ENCODE assay signal across 9 mouse cellular contexts in genomic region chr8:105326968-105327367, GRCm38 (mm10). TPM values are rescaled to one million over a fixed set of nuclear protein-coding genes. Genes with fewer than 3 reads are reported as not detected.
A peak's percentile ranks its signal among the peaks of the same experiment; 100 is the strongest.
DNase-seq lines count a peak whose midpoint lies in the region; ATAC-seq and TF ChIP-seq lines count a peak whose summit lies in the region.
"Had no signal": no experiment of that assay in that cellular context is flagged by ENCODE, and none has a peak within 500 bp of the region (broad histone marks: within the 10 kb centered on the region; RNA-seq: fewer than 3 reads in every experiment).

No protein-coding gene starts in this region.

- H3K36me3 ChIP-seq in heart, adult 2 months (ENCODE audit: control insufficient read depth, insufficient read depth, low read length) = no peaks in the 10 kb centered on the region
- H3K36me3 ChIP-seq in C2C12 (ENCODE audit: control insufficient read depth, insufficient read depth) = peaks cover 63% of the 10 kb centered on the region
- peaks cover 40% of the 10 kb centered on the region for H3K36me3 ChIP-seq in forebrain, embryonic 15.5 days
- H3K36me3 ChIP-seq in liver, embryonic 14.5 days (replicated peaks; ENCODE audit: control insufficient read depth, insufficient read depth, low read depth) = peaks cover 29% of the 10 kb centered on the region

- ATAC-seq in forebrain, embryonic 15.5 days (replicated peaks) = no peak; the same call in 1 of the 2 replicates
- no peak for ATAC-seq in liver, embryonic 14.5 days (ENCODE audit: insufficient read depth)

- peak overlapping the region; percentile 63 for H3K9ac ChIP-seq in heart, adult 2 months (ENCODE audit: low read depth, low read length)
- peak overlapping the region; percentile 55 for H3K9ac ChIP-seq in forebrain, embryonic 15.5 days (replicated peaks)
- H3K9ac ChIP-seq in liver, embryonic 14.5 days (replicated peaks) = peak overlapping the region; percentile 83

- 21% methylated on average over 6 of the region's 6 CpGs for WGBS in heart, adult 2 months
- 38% methylated on average over 6 of the region's 6 CpGs for WGBS in forebrain, embryonic 15.5 days
- 18% methylated on average over 6 of the region's 6 CpGs for WGBS in liver, embryonic 14.5 days (ENCODE audit: insufficient replicate concordance)

- DNase-seq in heart, adult 2 months = no peak
- DNase-seq in heart, adult 18-20 months = no peak
- DNase-seq in liver, embryonic 14.5 days (ENCODE audit: low read depth in 3 of 3, low spot score in 3 of 3) = no peak
- DNase-seq in frontal cortex, postnatal 36 days (ENCODE audit: low spot score in 2 of 2) = no peak
- no peak for DNase-seq in layer of hippocampus, postnatal 14 days (ENCODE audit: low spot score in 2 of 2)
- no peak for DNase-seq in urinary bladder, postnatal 14 days (ENCODE audit: low spot score)
- DNase-seq: cerebellum, postnatal 36 days had no signal

- no peaks in the 10 kb centered on the region for H3K79me2 ChIP-seq in heart, adult 2 months (replicated peaks; ENCODE audit: control insufficient read depth, insufficient read depth, low read length)
- H3K79me2 ChIP-seq in C2C12 (ENCODE audit: control insufficient read depth, insufficient read depth) = peaks cover 46% of the 10 kb centered on the region

- no peaks in the 10 kb centered on the region for H3K9me3 ChIP-seq in forebrain, embryonic 15.5 days
- no peaks in the 10 kb centered on the region for H3K9me3 ChIP-seq in liver, embryonic 14.5 days (ENCODE audit: control insufficient read depth, low read length)

- H3K27me3 ChIP-seq in heart, adult 2 months (ENCODE audit: control insufficient read depth, insufficient read depth, low read length) = no peaks in the 10 kb centered on the region
- no peaks in the 10 kb centered on the region for H3K27me3 ChIP-seq in C2C12 (ENCODE audit: control insufficient read depth, insufficient read depth, insufficient read length)
- no peaks in the 10 kb centered on the region for H3K27me3 ChIP-seq in forebrain, embryonic 15.5 days
- H3K27me3 ChIP-seq in liver, embryonic 14.5 days (ENCODE audit: control insufficient read depth, insufficient read depth, low read length) = no peaks in the 10 kb centered on the region

- TF ChIP-seq EP300 in heart, adult 2 months (IDR thresholded peaks at IDR 0.05; ENCODE audit: insufficient read depth, low read depth, low read length) = no peak
- TF ChIP-seq EP300 in liver, embryonic 14.5 days (IDR thresholded peaks at IDR 0.05; ENCODE audit: low read depth) = no peak

- H3K79me3 ChIP-seq in C2C12 (ENCODE audit: low read depth) = peaks cover 20% of the 10 kb centered on the region

- peak overlapping the region; percentile 70 for H3ac ChIP-seq in C2C12 (ENCODE audit: control insufficient read depth, insufficient read length, low read depth)

- TF ChIP-seq POLR2A in heart, adult 2 months (IDR thresholded peaks at IDR 0.05; ENCODE audit: insufficient read depth, low read depth, low read length) = no peak

- H3K27ac ChIP-seq in heart, adult 2 months = peak overlapping the region; percentile 93
- peak overlapping the region; percentile 77; the same call in 1 of the 2 replicates for H3K27ac ChIP-seq in forebrain, embryonic 15.5 days (replicated peaks)
- peak overlapping the region; percentile 79 for H3K27ac ChIP-seq in liver, embryonic 14.5 days

- H3K4me1 ChIP-seq in heart, adult 2 months (ENCODE audit: control insufficient read depth, insufficient read depth, low read length) = peaks cover 8% of the 10 kb centered on the region
- peaks cover 19% of the 10 kb centered on the region for H3K4me1 ChIP-seq in forebrain, embryonic 15.5 days
- H3K4me1 ChIP-seq in liver, embryonic 14.5 days (replicated peaks; ENCODE audit: control insufficient read depth in 2 of 2, insufficient read depth in 2 of 2, low read length in 1 of 2) = peaks cover 31 to 32% of the 10 kb centered on the region in 2 experiments

- intact Hi-C loops in heart, adult 2 months (cut with DNase I) = loop anchor here (1.0 to 2.0 kb wide), 2 partner anchors 20 to 30 kb away; partner anchors contain the start of genes E2f4 and Fhod1

- peak overlapping the region; percentile 90 for H3K4me3 ChIP-seq in heart, adult 2 months
- H3K4me3 ChIP-seq in C2C12 (ENCODE audit: insufficient read depth, poor library complexity, severe bottlenecking) = peak overlapping the region; percentile 98
- H3K4me3 ChIP-seq in forebrain, embryonic 15.5 days = peak overlapping the region; percentile 62
- H3K4me3 ChIP-seq in liver, embryonic 14.5 days (ENCODE audit: insufficient read depth in 1 of 2, low read depth in 2 of 2, low read length in 2 of 2) = peak overlapping the region; percentile 75 to 94

- peak overlapping the region; percentile 69 for H3K4me2 ChIP-seq in forebrain, embryonic 15.5 days (replicated peaks)
- H3K4me2 ChIP-seq in liver, embryonic 14.5 days (ENCODE audit: low read depth) = peak overlapping the region; percentile 93

- no peak for TF ChIP-seq CTCF in heart, adult 2 months (IDR thresholded peaks at IDR 0.05)
- TF ChIP-seq CTCF in C2C12 (IDR thresholded peaks at IDR 0.05; ENCODE audit: control insufficient read depth, insufficient read depth, insufficient read length) = no peak
- no peak for TF ChIP-seq CTCF in liver, embryonic 14.5 days (IDR thresholded peaks at IDR 0.05; ENCODE audit: low read depth)

TF ChIP-seq in C2C12, 6 proteins besides CTCF, POLR2A, EP300 and RAD21:
- no peak for TF ChIP-seq CEBPB (IDR thresholded peaks at IDR 0.05; ENCODE audit: low read depth)
- TF ChIP-seq USF1 (IDR thresholded peaks at IDR 0.05; ENCODE audit: low read depth) = no peak
- TF ChIP-seq MYOG (IDR thresholded peaks at IDR 0.05; ENCODE audit: control insufficient read depth, extremely low read depth, insufficient read length) = no peak
- TF ChIP-seq FOSL1 (IDR thresholded peaks at IDR 0.05; ENCODE audit: insufficient read depth, low read length, poor library complexity, severe bottlenecking) = no peak
- no peak for TF ChIP-seq MAX (IDR thresholded peaks at IDR 0.05)
- no peak for TF ChIP-seq MYOD1 (IDR thresholded peaks at IDR 0.05; ENCODE audit: control insufficient read depth, insufficient read length, low read depth)

RNA-seq across cellular contexts. Expression of gene Tmem208, which starts 0.8 kb away (rescaled TPM):
- total RNA-seq in heart, adult 2 months (2021) = 10 to 100 TPM; 24.1 to 26.6 TPM
- 43.6 and 51.9 TPM in 2 replicates for polyA plus RNA-seq in heart, adult 2 months (2012; rRNA removed)
- total RNA-seq in heart, adult 18-20 months (2021) = 10 to 100 TPM; 24.3 to 26.6 TPM
- polyA plus RNA-seq in C2C12 (2012; fragmentation: generic; extraction: Trizol) = 122 TPM
- 116 and 120 TPM in 2 replicates for polyA plus RNA-seq in forebrain, embryonic 15.5 days (2015; fragmentation: Nextera tagmentation; extraction: Ambion mirVana)
- polyA plus RNA-seq in liver, embryonic 14.5 days (2012; rRNA removed) = 59.1 and 66.5 TPM in 2 replicates
- polyA plus RNA-seq in liver, embryonic 14.5 days (2014; fragmentation: Nextera tagmentation; extraction: Ambion mirVana) = 103 and 107 TPM in 2 replicates
- 10 to 100 TPM; 41.3 to 45.8 TPM for total RNA-seq in layer of hippocampus, postnatal 14 days (2021)

RNA-seq across cellular contexts. Expression of gene Lrrc29, which starts 0.9 kb away (rescaled TPM):
- 1 to 10 TPM in 1 of 2 experiments, under 1 TPM in 1; 0.93 to 1.1 TPM for total RNA-seq in heart, adult 2 months (2021)
- 1.6 and 2.2 TPM in 2 replicates for polyA plus RNA-seq in heart, adult 2 months (2012; rRNA removed)
- under 1 TPM; 0.59 to 0.60 TPM for total RNA-seq in heart, adult 18-20 months (2021)
- polyA plus RNA-seq in C2C12 (2012; fragmentation: generic; extraction: Trizol) = 0.69 TPM
- 0.59 and 0.83 TPM in 2 replicates for polyA plus RNA-seq in forebrain, embryonic 15.5 days (2015; fragmentation: Nextera tagmentation; extraction: Ambion mirVana)
- polyA plus RNA-seq in liver, embryonic 14.5 days (2012; rRNA removed) = 10.4 and 12.1 TPM in 2 replicates
- 9.1 and 11.4 TPM in 2 replicates for polyA plus RNA-seq in liver, embryonic 14.5 days (2014; fragmentation: Nextera tagmentation; extraction: Ambion mirVana)
- 1 to 10 TPM; 5.0 to 8.3 TPM for total RNA-seq in layer of hippocampus, postnatal 14 days (2021)

RNA-seq across cellular contexts. Expression of gene Fhod1, which starts 20.8 kb away (rescaled TPM):
- 1 to 10 TPM; 4.4 to 6.9 TPM for total RNA-seq in heart, adult 2 months (2021)
- polyA plus RNA-seq in heart, adult 2 months (2012; rRNA removed) = 14.2 and 17.3 TPM in 2 replicates
- 1 to 10 TPM; 4.5 to 5.2 TPM for total RNA-seq in heart, adult 18-20 months (2021)
- 30.7 TPM for polyA plus RNA-seq in C2C12 (2012; fragmentation: generic; extraction: Trizol)
- 0.34 and 0.48 TPM in 2 replicates for polyA plus RNA-seq in forebrain, embryonic 15.5 days (2015; fragmentation: Nextera tagmentation; extraction: Ambion mirVana)
- 3.4 and 4.4 TPM in 2 replicates for polyA plus RNA-seq in liver, embryonic 14.5 days (2012; rRNA removed)
- 0.42 and 0.82 TPM in 2 replicates for polyA plus RNA-seq in liver, embryonic 14.5 days (2014; fragmentation: Nextera tagmentation; extraction: Ambion mirVana)
- total RNA-seq in layer of hippocampus, postnatal 14 days (2021) = 1 to 10 TPM; 2.6 to 3.4 TPM

RNA-seq across cellular contexts. Expression of gene Elmo3, which starts 21.6 kb away (rescaled TPM):
- total RNA-seq in heart, adult 2 months (2021) = under 1 TPM; 0.70 to 0.73 TPM
- 2.8 and 3.5 TPM in 2 replicates for polyA plus RNA-seq in heart, adult 2 months (2012; rRNA removed)
- total RNA-seq in heart, adult 18-20 months (2021) = 1 to 10 TPM in 1 of 2 experiments, under 1 TPM in 1; 0.60 to 1.6 TPM
- 0.50 TPM for polyA plus RNA-seq in C2C12 (2012; fragmentation: generic; extraction: Trizol)
- polyA plus RNA-seq in forebrain, embryonic 15.5 days (2015; fragmentation: Nextera tagmentation; extraction: Ambion mirVana) = 0.84 and 0.98 TPM in 2 replicates
- 3.6 and 4.2 TPM in 2 replicates for polyA plus RNA-seq in liver, embryonic 14.5 days (2012; rRNA removed)
- 2.5 and 2.8 TPM in 2 replicates for polyA plus RNA-seq in liver, embryonic 14.5 days (2014; fragmentation: Nextera tagmentation; extraction: Ambion mirVana)
- total RNA-seq in layer of hippocampus, postnatal 14 days (2021) = 1 to 10 TPM; 1.2 to 1.4 TPM

RNA-seq across cellular contexts. Expression of gene Slc9a5, which starts 21.7 kb away (rescaled TPM):
- total RNA-seq in heart, adult 2 months (2021) = under 1 TPM; 0.36 to 0.37 TPM
- polyA plus RNA-seq in heart, adult 2 months (2012; rRNA removed) = 1.7 and 2.1 TPM in 2 replicates
- total RNA-seq in heart, adult 18-20 months (2021) = under 1 TPM; 0.37 to 0.39 TPM
- polyA plus RNA-seq in C2C12 (2012; fragmentation: generic; extraction: Trizol) = 6.6 TPM
- 6.9 and 7.9 TPM in 2 replicates for polyA plus RNA-seq in forebrain, embryonic 15.5 days (2015; fragmentation: Nextera tagmentation; extraction: Ambion mirVana)
- polyA plus RNA-seq in liver, embryonic 14.5 days (2012; rRNA removed) = 0.87 and 0.90 TPM in 2 replicates
- 0.08 and 0.14 TPM in 2 replicates for polyA plus RNA-seq in liver, embryonic 14.5 days (2014; fragmentation: Nextera tagmentation; extraction: Ambion mirVana)
- 10 to 100 TPM; 10.7 to 11.9 TPM for total RNA-seq in layer of hippocampus, postnatal 14 days (2021)
